Comparison of ENCODE assay signal across 9 mouse cellular contexts in genomic region chr3:143599120-143599519, GRCm38 (mm10).
A peak's percentile ranks its signal among the peaks of the same experiment; 100 is the strongest.
DNase-seq lines count a peak whose midpoint lies in the region; ATAC-seq and TF ChIP-seq lines count a peak whose summit lies in the region.
"Had no signal": no experiment of that assay in that cellular context is flagged by ENCODE, and none has a peak within 500 bp of the region (broad histone marks: within the 10 kb centered on the region; RNA-seq: fewer than 3 reads in every experiment).

No protein-coding gene starts in this region.

- no peaks in the 10 kb centered on the region for H3K4me1 ChIP-seq in hindbrain, embryonic 11.5 days (replicated peaks; ENCODE audit: control insufficient read depth, insufficient read depth, low read length)
- 0 out of 2 replicates have a peak, but pooled peaks cover 5% of the 10 kb centered on the region for H3K4me1 ChIP-seq in hindbrain, embryonic 13.5 days (replicated peaks)
- H3K4me1 ChIP-seq in ES-E14 (ENCODE audit: control insufficient read depth in 2 of 2, insufficient read depth in 2 of 2, low read length in 2 of 2, poor library complexity in 1 of 2): no peaks in the 10 kb centered on the region
- no peaks in the 10 kb centered on the region for H3K4me1 ChIP-seq in spleen, adult 2 months (ENCODE audit: control insufficient read depth, insufficient read depth, insufficient read length)

- peak; percentile 73; the same call in 1 of the 2 replicates for TF ChIP-seq CTCF in spleen, adult 2 months (IDR thresholded peaks at IDR 0.05; ENCODE audit: extremely low read depth, insufficient read depth, insufficient read length, insufficient replicate concordance)

- peak; percentile 10 for DNase-seq in hindbrain, embryonic 11.5 days (ENCODE audit: low spot score)
- DNase-seq in ES-E14 (ENCODE audit: low read depth, low spot score): peak; percentile 1
- peak; percentile 31 for DNase-seq in embryo, embryonic 9.5 days (ENCODE audit: extremely low spot score)
- DNase-seq in kidney, postnatal 4 days: peak; percentile 66 to 74
- peak; percentile 29 to 79 for DNase-seq in spleen, adult 2 months (ENCODE audit: low read depth in 1 of 2, low spot score in 2 of 2)
- DNase-seq in frontal cortex, postnatal 14 days (ENCODE audit: low spot score in 2 of 2): no peak
- no peak for DNase-seq in left cerebral cortex, adult 9 months (ENCODE audit: low spot score in 2 of 2)

- no peaks in the 10 kb centered on the region for H3K27me3 ChIP-seq in hindbrain, embryonic 11.5 days (ENCODE audit: control insufficient read depth, insufficient read depth, low read length)
- H3K27me3 ChIP-seq in hindbrain, embryonic 13.5 days: no peaks in the 10 kb centered on the region
- no peaks in the 10 kb centered on the region for H3K27me3 ChIP-seq in spleen, adult 2 months (ENCODE audit: control insufficient read depth, insufficient read depth, low read length)

- WGBS in hindbrain, embryonic 11.5 days: 59% methylated on average over 2 of the region's 2 CpGs
- 61% methylated on average over 2 of the region's 2 CpGs for WGBS in hindbrain, embryonic 13.5 days
- 9% methylated on average over 2 of the region's 2 CpGs for WGBS in spleen, adult 2 months

- H3K9ac ChIP-seq in hindbrain, embryonic 11.5 days (ENCODE audit: low read depth, low read length): no peak overlapping the region
- no peak overlapping the region for H3K9ac ChIP-seq in hindbrain, embryonic 13.5 days
- no peak overlapping the region for H3K9ac ChIP-seq in ES-E14 (ENCODE audit: insufficient read depth, low read depth, low read length, poor library complexity, severe bottlenecking)

- H3K4me3 ChIP-seq in hindbrain, embryonic 11.5 days (ENCODE audit: low read depth, low read length): no peak overlapping the region
- H3K4me3 ChIP-seq in hindbrain, embryonic 13.5 days: no peak overlapping the region
- H3K4me3 ChIP-seq in ES-E14 (ENCODE audit: insufficient read depth in 1 of 2, low read depth in 1 of 2, low read length in 2 of 2, poor library complexity in 1 of 2, severe bottlenecking in 1 of 2): no peak overlapping the region
- no peak overlapping the region for H3K4me3 ChIP-seq in spleen, adult 2 months (ENCODE audit: extremely low read depth, insufficient read depth, insufficient read length)
- H3K4me3 ChIP-seq: myocyte had no signal

- no peak for TF ChIP-seq POLR2A in spleen, adult 2 months (IDR thresholded peaks at IDR 0.05; ENCODE audit: low read depth, low read length)

- H3K9me3 ChIP-seq in hindbrain, embryonic 11.5 days (ENCODE audit: control insufficient read depth, low read length): no peaks in the 10 kb centered on the region
- no peaks in the 10 kb centered on the region for H3K9me3 ChIP-seq in hindbrain, embryonic 13.5 days
- H3K9me3 ChIP-seq in ES-E14 (ENCODE audit: control insufficient read depth, insufficient read depth, low read depth, low read length): no peaks in the 10 kb centered on the region

- H3K4me2 ChIP-seq in hindbrain, embryonic 11.5 days (replicated peaks; ENCODE audit: low read depth, low read length): no peak overlapping the region
- H3K4me2 ChIP-seq in hindbrain, embryonic 13.5 days: no peak overlapping the region

- no peak overlapping the region for H3K27ac ChIP-seq in hindbrain, embryonic 11.5 days (ENCODE audit: low read depth, low read length)
- no peak overlapping the region for H3K27ac ChIP-seq in hindbrain, embryonic 13.5 days
- H3K27ac ChIP-seq in ES-E14 (ENCODE audit: insufficient read depth, low read depth, low read length, poor library complexity, severe bottlenecking): no peak overlapping the region
- no peak overlapping the region for H3K27ac ChIP-seq in spleen, adult 2 months (ENCODE audit: insufficient read depth, low read length)

- in situ Hi-C loops in ES-E14 (cut with MboI; ENCODE audit: low sequenced_read_pairs in 2 of 2, unreplicated experiment in 2 of 2): no loop called here

- ATAC-seq in hindbrain, embryonic 11.5 days (ENCODE audit: low FRiP score): no peak
- ATAC-seq in hindbrain, embryonic 13.5 days (ENCODE audit: low FRiP score): no peak

- no peaks in the 10 kb centered on the region for H3K36me3 ChIP-seq in hindbrain, embryonic 11.5 days (ENCODE audit: control insufficient read depth, insufficient read depth, low read length)
- no peaks in the 10 kb centered on the region for H3K36me3 ChIP-seq in hindbrain, embryonic 13.5 days
- no peaks in the 10 kb centered on the region for H3K36me3 ChIP-seq in ES-E14 (ENCODE audit: control insufficient read depth, insufficient read depth, low read length, poor library complexity, severe bottlenecking)
- H3K36me3 ChIP-seq in spleen, adult 2 months (ENCODE audit: control insufficient read depth, insufficient read depth, low read length): no peaks in the 10 kb centered on the region

TF ChIP-seq in ES-E14, 5 proteins besides CTCF, POLR2A, EP300 and RAD21:
- no peak for TF ChIP-seq HCFC1 (IDR thresholded peaks at IDR 0.05; ENCODE audit: borderline replicate concordance, insufficient read depth, low read length)

Comparison
In these comparisons a context has a peak if more than half of its experiments do, and no peak if none do; other contexts are left out.
1. DNase-seq: peak in hindbrain, embryonic 11.5 days (single experiment), ES-E14 (single experiment), embryo, embryonic 9.5 days (single experiment), kidney, postnatal 4 days (2 of 2) and spleen, adult 2 months (2 of 2); none in frontal cortex, postnatal 14 days (0 of 2) and left cerebral cortex, adult 9 months (0 of 2).